Mouse (Mus musculus): Measurements from ENCODE around the gene Dgki. TPM values are rescaled to one million over a fixed set of nuclear protein-coding genes. Genes with fewer than 3 reads are reported as not detected.

The Dgki gene
- total and polyA plus RNA-seq, 3 experiments: not detected

GRCm38 (mm10) chr6:36872876-36873275 is 427.1 kb downstream of the Dgki start:
- Histone ChIP-seq H3K4me1 (ENCODE audit: control insufficient read depth in 1 of 2, insufficient read depth in 2 of 2, low read length in 2 of 2) (no peaks in the 10 kb centered on the region), H3K4me3 (ENCODE audit: control insufficient read depth in 1 of 2, insufficient read depth in 1 of 2, low read depth in 2 of 2, low read length in 2 of 2) (no peak overlapping the region), H3K36me3 (ENCODE audit: control insufficient read depth in 1 of 2, insufficient read depth in 2 of 2, low read length in 2 of 2) (no peaks in the 10 kb centered on the region), H3K27ac (ENCODE audit: control insufficient read depth, low read depth, low read length) (no peak overlapping the region), H3K9me3 (replicated peaks; ENCODE audit: insufficient read depth, low read length) (no peaks in the 10 kb centered on the region), H3K79me2 (ENCODE audit: control insufficient read depth, insufficient read depth, low read length, poor library complexity) (no peaks in the 10 kb centered on the region), H3K9ac (ENCODE audit: control insufficient read depth, low read depth, low read length, poor library complexity, severe bottlenecking) (no peak overlapping the region), H3K27me3 (ENCODE audit: control insufficient read depth in 1 of 2, insufficient read depth in 2 of 2, low read length in 2 of 2) (no peaks in the 10 kb centered on the region)
- no peak for TF ChIP-seq MEF2A (IDR thresholded peaks at IDR 0.05; ENCODE audit: extremely low read depth, insufficient replicate concordance, low read depth, low read length, poor library complexity, severe bottlenecking)
- no peak for TF ChIP-seq ZNF384 (IDR thresholded peaks at IDR 0.05; ENCODE audit: low read depth, low read length)
- TF ChIP-seq KAT2A (conservative IDR thresholded peaks at IDR 0.05; ENCODE audit: low read depth, low read length): no peak
- no peak for TF ChIP-seq MYB (IDR thresholded peaks at IDR 0.05; ENCODE audit: low read depth, low read length)
- TF ChIP-seq ETS1 (IDR thresholded peaks at IDR 0.05; ENCODE audit: low read depth, low read length): no peak
- no peak for DNase-seq (ENCODE audit: low read depth, low spot score)

GRCm38 (mm10) chr6:36868217-36868616 is 431.8 kb downstream of the Dgki start:
- Histone ChIP-seq H3K4me3 (ENCODE audit: control insufficient read depth in 1 of 2, insufficient read depth in 1 of 2, low read depth in 2 of 2, low read length in 2 of 2) (no peak overlapping the region), H3K27me3 (ENCODE audit: control insufficient read depth in 1 of 2, insufficient read depth in 2 of 2, low read length in 2 of 2) (no peaks in the 10 kb centered on the region), H3K4me1 (ENCODE audit: control insufficient read depth in 1 of 2, insufficient read depth in 2 of 2, low read length in 2 of 2) (no peaks in the 10 kb centered on the region), H3K9ac (ENCODE audit: control insufficient read depth, low read depth, low read length, poor library complexity, severe bottlenecking) (no peak overlapping the region), H3K36me3 (ENCODE audit: control insufficient read depth in 1 of 2, insufficient read depth in 2 of 2, low read length in 2 of 2) (no peaks in the 10 kb centered on the region), H3K27ac (ENCODE audit: control insufficient read depth, low read depth, low read length) (no peak overlapping the region), H3K79me2 (ENCODE audit: control insufficient read depth, insufficient read depth, low read length, poor library complexity) (no peaks in the 10 kb centered on the region), H3K9me3 (replicated peaks; ENCODE audit: insufficient read depth, low read length) (no peaks in the 10 kb centered on the region)
- no peak for DNase-seq (ENCODE audit: low read depth, low spot score)
- TF ChIP-seq GATA1 (IDR thresholded peaks at IDR 0.05; ENCODE audit: low read depth, low read length): no peak
- no peak for TF ChIP-seq HCFC1 (IDR thresholded peaks at IDR 0.05; ENCODE audit: low read depth, low read length)
- TF ChIP-seq JUND (IDR thresholded peaks at IDR 0.05; ENCODE audit: low read depth, low read length): no peak
- TF ChIP-seq MEF2A (IDR thresholded peaks at IDR 0.05; ENCODE audit: extremely low read depth, insufficient replicate concordance, low read depth, low read length, poor library complexity, severe bottlenecking): no peak
- TF ChIP-seq ZKSCAN1 (IDR thresholded peaks at IDR 0.05; ENCODE audit: low read depth, low read length): no peak
- TF ChIP-seq MAFK (IDR thresholded peaks at IDR 0.05; ENCODE audit: borderline replicate concordance, low read depth, low read length): no peak
- no peak for TF ChIP-seq ZNF384 (IDR thresholded peaks at IDR 0.05; ENCODE audit: low read depth, low read length)
- TF ChIP-seq UBTF (IDR thresholded peaks at IDR 0.05; ENCODE audit: borderline replicate concordance, insufficient read depth, low read depth, low read length): no peak
- TF ChIP-seq MAZ (IDR thresholded peaks at IDR 0.05; ENCODE audit: low read depth, low read length): no peak
- TF ChIP-seq USF1 (IDR thresholded peaks at IDR 0.05; ENCODE audit: low read depth, low read length): no peak
- no peak for TF ChIP-seq TBP (IDR thresholded peaks at IDR 0.05; ENCODE audit: low read depth, low read length)
- no peak for TF ChIP-seq EP300 (IDR thresholded peaks at IDR 0.05; ENCODE audit: low read depth in 1 of 2, low read length in 2 of 2)
- TF ChIP-seq SMC3 (IDR thresholded peaks at IDR 0.05; ENCODE audit: low read depth, low read length): no peak
- TF ChIP-seq CTCF (IDR thresholded peaks at IDR 0.05 in 2 of 3, conservative IDR thresholded peaks at IDR 0.05 in 1 of 3; ENCODE audit: control insufficient read depth in 1 of 3, insufficient read depth in 1 of 3, low read depth in 2 of 3, low read length in 3 of 3, poor library complexity in 1 of 3, severe bottlenecking in 1 of 3): no peak
- no peak for TF ChIP-seq ZC3H11A (IDR thresholded peaks at IDR 0.05; ENCODE audit: low read depth, low read length)
- TF ChIP-seq MYC (IDR thresholded peaks at IDR 0.05; ENCODE audit: low read depth, low read length): no peak
- TF ChIP-seq TAL1 (IDR thresholded peaks at IDR 0.05; ENCODE audit: low read length): no peak
